Mouse (Mus musculus) frontal cortex, postnatal 25 days (tissue): ENCODE data around the gene Olig2.

ENCODE experiments used
- DNase-seq, 2 experiments: peaks; one replicate each; pipeline ENCODE4 v3.0.0; 2022; ENCODE audit warnings: low spot score in 2 of 2

Olig2 gene

DNA sequence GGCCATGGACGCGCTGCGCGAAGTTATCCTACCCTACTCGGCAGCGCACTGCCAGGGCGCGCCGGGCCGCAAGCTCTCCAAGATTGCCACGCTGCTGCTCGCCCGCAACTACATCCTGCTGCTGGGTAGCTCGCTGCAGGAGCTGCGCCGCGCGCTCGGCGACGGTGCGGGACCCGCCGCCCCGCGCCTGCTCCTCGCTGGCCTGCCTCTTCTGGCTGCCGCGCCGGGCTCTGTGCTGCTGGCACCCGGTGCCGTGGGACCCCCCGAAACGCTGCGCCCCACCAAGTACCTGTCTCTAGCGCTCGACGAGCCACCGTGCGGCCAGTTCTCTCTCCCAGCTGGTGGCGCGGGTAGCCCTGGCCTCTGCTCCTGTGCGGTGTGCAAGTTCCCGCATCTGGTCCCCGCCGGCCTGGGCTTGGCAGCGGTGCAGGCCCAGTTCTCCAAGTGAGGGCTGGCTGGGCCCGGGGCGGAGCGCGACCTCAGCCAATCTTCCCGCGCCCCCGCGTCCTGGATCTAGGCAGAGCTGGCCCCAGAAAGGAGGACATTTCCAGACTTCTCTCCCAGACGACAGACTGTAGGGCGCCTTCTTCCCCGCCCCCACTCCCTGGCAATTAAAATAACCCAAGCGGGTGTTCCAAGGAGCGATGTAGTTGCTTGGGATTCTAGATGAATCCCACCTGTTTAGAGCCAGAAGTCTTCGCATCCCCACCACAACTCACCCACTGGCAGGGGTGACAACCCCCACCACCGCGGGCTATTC is 45.1 kb downstream of the Olig2 start:
- DNase-seq = peak in 1 of 2 experiments; percentile 10

DNA sequence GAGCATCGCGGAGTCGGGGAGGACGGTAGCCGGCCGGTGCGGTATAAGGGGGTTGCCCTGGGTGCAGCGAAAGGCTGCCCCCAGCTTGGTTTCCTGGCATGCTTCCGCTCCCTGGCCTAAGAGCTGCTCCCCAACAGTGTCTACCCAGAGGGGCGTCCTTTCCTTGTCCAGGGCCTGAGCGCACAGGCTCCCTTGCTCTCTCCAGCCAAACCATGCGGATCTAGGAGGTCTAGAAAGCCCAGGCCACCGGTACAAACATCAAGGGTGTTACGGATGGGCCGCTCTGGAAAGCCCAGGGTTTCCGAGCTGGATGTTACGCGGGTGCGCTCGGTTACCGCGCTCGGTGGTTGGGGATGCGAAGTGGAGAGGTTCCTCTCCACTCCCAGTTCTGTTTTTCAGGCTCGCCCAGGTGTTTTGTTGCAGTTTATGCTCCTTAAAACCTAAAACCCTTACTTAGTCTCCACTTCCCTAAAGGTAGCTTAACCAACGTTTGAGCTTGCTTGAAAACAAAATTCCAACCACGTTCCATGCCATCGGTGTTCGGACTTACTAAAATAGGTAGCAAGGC is 45.8 kb downstream of the Olig2 start:
- no peak for DNase-seq

DNA sequence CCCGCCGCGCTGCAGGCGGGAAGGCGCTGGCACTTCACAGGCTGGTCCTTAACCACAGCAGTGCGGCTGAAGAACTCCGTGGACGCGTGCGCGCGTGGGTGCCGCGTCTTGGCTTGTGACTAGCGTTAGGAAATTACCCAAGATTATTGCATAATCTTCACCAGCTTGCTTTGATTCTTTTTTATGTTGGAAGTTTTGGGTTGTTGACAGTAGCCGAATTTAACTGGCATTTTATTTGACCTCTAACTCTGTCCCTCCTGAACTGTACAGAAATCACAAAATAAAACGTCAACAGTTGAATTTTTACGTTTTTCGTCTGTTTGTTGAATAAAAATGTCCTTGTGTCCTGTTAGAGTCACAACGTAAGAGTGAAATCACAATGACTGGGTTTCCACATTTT is 46.4 kb downstream of the Olig2 start:
- DNase-seq = peak in 1 of 2 experiments; percentile 12
